Mouse (Mus musculus) liver, embryonic 13.5 days (tissue): Measurements from ENCODE around the gene Sprtn. TPM values are rescaled to one million over a fixed set of nuclear protein-coding genes. Genes with fewer than 3 reads are reported as not detected.

Source experiments
- ATAC-seq: fragments of 200-750 bp; cut with Nextera tagmentation; 2 replicates; pipeline ENCODE4 v1.8.0; 2017; ENCODE audit warnings: low read depth, mild to moderate bottlenecking, moderate number of reproducible peaks, moderate library complexity
- DNase-seq: peaks from one replicate; pipeline ENCODE4 v3.0.0; 2022
- H3K27ac ChIP-seq: fragments of 300-500 bp; sonication (generic); 2 replicates; pipeline ENCODE4 v1.5.1; 2015; ENCODE audit warnings: moderate library complexity, mild to moderate bottlenecking, inconsistent platforms
- H3K27me3 ChIP-seq: fragments of 300-500 bp; sonication (generic); 2 replicates; pipeline ENCODE4 v1.6.1; 2015; ENCODE audit warnings: mild to moderate bottlenecking, inconsistent platforms
- H3K36me3 ChIP-seq: fragments of 300-500 bp; sonication (generic); 2 replicates; pipeline ENCODE4 v1.6.1; 2015; ENCODE audit warnings: mild to moderate bottlenecking, inconsistent platforms
- H3K4me1 ChIP-seq: fragments of 300-500 bp; sonication (generic); replicated peaks from 2 replicates; pipeline ENCODE4 v1.6.1; 2015; ENCODE audit warnings: inconsistent platforms
- H3K4me2 ChIP-seq: fragments of 300-500 bp; sonication (generic); 2 replicates; pipeline ENCODE4 v1.6.1; 2015; ENCODE audit warnings: inconsistent platforms, mild to moderate bottlenecking, moderate library complexity
- H3K4me3 ChIP-seq: fragments of 300-500 bp; sonication (generic); replicated peaks from 2 replicates; pipeline ENCODE4 v1.5.1; 2015; ENCODE audit warnings: mild to moderate bottlenecking, inconsistent platforms
- H3K9ac ChIP-seq: fragments of 300-500 bp; sonication (generic); 2 replicates; pipeline ENCODE4 v1.6.1; 2015; ENCODE audit warnings: mild to moderate bottlenecking, inconsistent platforms
- H3K9me3 ChIP-seq: fragments of 300-500 bp; sonication (generic); replicated peaks from 2 replicates; pipeline ENCODE4 v1.6.1; 2016; ENCODE audit warnings: inconsistent platforms
- WGBS: fragments of 180-500 bp; shearing (Covaris S2); methylation state at CpG from one replicate; pipeline ENCODE4 v1.1.7; 2015; ENCODE audit not compliant: insufficient replicate concordance; 5-methylcytosine and 5-hydroxymethylcytosine counted together
- polyA plus RNA-seq: library from polyadenylated mRNA; unstranded; fragments of >200 nt; fragmentation: Nextera tagmentation; extraction: Ambion mirVana; gene quantifications from 2 replicates; pipeline ENCODE4 v1.2.1, GENCODE M21; 2015

Gene Sprtn
- polyA plus RNA-seq, 1 experiment from 2014 or later: 6.1 TPM

GRCm38 (mm10) chr8:124949209-124950068, 51.8 kb downstream of the Sprtn start, which contains the start of gene Egln1:
Egln1 (minus strand) TSS chr8:124949324.
- peak within 1 kb of the TSS; percentile 93 for H3K4me2 ChIP-seq
- H3K27me3 ChIP-seq: peaks cover 24% of the 10 kb centered on the region
- WGBS: 1% methylated on average over 76 of the region's 98 CpGs
- H3K9me3 ChIP-seq: no peaks in the 10 kb centered on the region
- H3K27ac ChIP-seq: peak within 1 kb of the TSS; percentile 83
- peak; percentile 92 for ATAC-seq
- DNase-seq: peak; percentile 64
- H3K4me1 ChIP-seq: peaks cover 52% of the 10 kb centered on the region
- H3K36me3 ChIP-seq: no peaks in the 10 kb centered on the region
- H3K9ac ChIP-seq: peak within 1 kb of the TSS; percentile 85
- peak within 1 kb of the TSS; percentile 76 for H3K4me3 ChIP-seq

- DNase-seq: no peak
- Histone ChIP-seq H3K4me2 (peak overlapping the region; percentile 93), H3K27ac (no peak overlapping the region), H3K9me3 (no peaks in the 10 kb centered on the region), H3K9ac (peak overlapping the region; percentile 85), H3K4me1 (peaks cover 47% of the 10 kb centered on the region), H3K36me3 (no peaks in the 10 kb centered on the region), H3K4me3 (peak overlapping the region; percentile 76), H3K27me3 (peaks cover 24% of the 10 kb centered on the region)
- ATAC-seq: no peak
- WGBS: 42% methylated on average over 10 of the region's 10 CpGs
Observed at GRCm38 (mm10) chr8:124950069-124950456, 52.4 kb downstream of the Sprtn start.

GRCm38 (mm10) chr8:124950865-124951264, 53.2 kb downstream of the Sprtn start:
- Histone ChIP-seq H3K9ac (no peak overlapping the region), H3K4me1 (peaks cover 39% of the 10 kb centered on the region), H3K9me3 (no peaks in the 10 kb centered on the region), H3K27ac (no peak overlapping the region), H3K27me3 (peaks cover 24% of the 10 kb centered on the region), H3K36me3 (no peaks in the 10 kb centered on the region), H3K4me3 (no peak overlapping the region), H3K4me2 (peak overlapping the region; percentile 93; the same call in 1 of the 2 replicates)
- ATAC-seq (no peak), DNase-seq (no peak)
- 49% methylated on average over 2 of the region's 2 CpGs for WGBS

GRCm38 (mm10) chr8:124953188-124953587, 55.5 kb downstream of the Sprtn start:
- H3K4me1 ChIP-seq: peaks cover 16% of the 10 kb centered on the region
- no peaks in the 10 kb centered on the region for H3K9me3 ChIP-seq
- no peak overlapping the region for H3K4me3 ChIP-seq
- H3K9ac ChIP-seq: no peak overlapping the region
- H3K27ac ChIP-seq: no peak overlapping the region
- H3K36me3 ChIP-seq: no peaks in the 10 kb centered on the region
- H3K27me3 ChIP-seq: peaks cover 7% of the 10 kb centered on the region
- no peak for ATAC-seq
- 68% methylated on average over 7 of the region's 7 CpGs for WGBS
- no peak for DNase-seq
- no peak overlapping the region for H3K4me2 ChIP-seq

GRCm38 (mm10) chr8:124954572-124955082, 56.9 kb downstream of the Sprtn start:
- Histone ChIP-seq H3K9ac (no peak overlapping the region), H3K9me3 (no peaks in the 10 kb centered on the region), H3K36me3 (no peaks in the 10 kb centered on the region), H3K4me3 (no peak overlapping the region), H3K4me1 (peaks cover 19% of the 10 kb centered on the region), H3K4me2 (no peak overlapping the region), H3K27ac (no peak overlapping the region), H3K27me3 (no peaks in the 10 kb centered on the region)
- no peak for DNase-seq
- WGBS: 72% methylated on average over 8 of the region's 8 CpGs
- no peak for ATAC-seq

Other genes starting within 250 kb of the Sprtn start
- 4.6 and 5.8 TPM in 2 replicates for gene 2310022B05Rik, start 234.5 kb upstream of the Sprtn start, polyA plus RNA-seq
- 20.6 and 23.7 TPM in 2 replicates for gene Ttc13, start 175.9 kb upstream of the Sprtn start, polyA plus RNA-seq
- gene Arv1, start 175.7 kb upstream of the Sprtn start, polyA plus RNA-seq: 8.0 and 8.3 TPM in 2 replicates
- 2.6 and 2.9 TPM in 2 replicates for gene Fam89a, start 146.1 kb upstream of the Sprtn start, polyA plus RNA-seq
- 0.03 TPM in 1 of 2 replicates, not detected in the other for gene Trim67, start 104.8 kb upstream of the Sprtn start, polyA plus RNA-seq
- gene Gnpat, start 34.9 kb upstream of the Sprtn start, polyA plus RNA-seq: 47.3 and 53.9 TPM in 2 replicates
- gene 2810004N23Rik, start 34.8 kb upstream of the Sprtn start, polyA plus RNA-seq: 28.9 and 35.3 TPM in 2 replicates
- 4.2 and 4.5 TPM in 2 replicates for gene Exoc8, start 181 bp upstream of the Sprtn start, polyA plus RNA-seq
- gene Egln1, start 51.4 kb downstream of the Sprtn start, polyA plus RNA-seq: 2.7 TPM in 2 replicates
- 53.0 and 59.6 TPM in 2 replicates for gene Tsnax, start 115.1 kb downstream of the Sprtn start, polyA plus RNA-seq
- gene Disc1, start 156.3 kb downstream of the Sprtn start, polyA plus RNA-seq: 0.25 and 0.33 TPM in 2 replicates